Mouse (Mus musculus) forebrain, embryonic 13.5 days (tissue): ENCODE data around the gene Tbc1d8. TPM values are rescaled to one million over a fixed set of nuclear protein-coding genes. Genes with fewer than 3 reads are reported as not detected.
A peak's percentile ranks its signal among the peaks of the same experiment; 100 is the strongest.

Experiments used
- ATAC-seq: fragments of 200-750 bp; cut with Nextera tagmentation; 2 replicates; pipeline ENCODE4 v1.8.0; 2017
- H3K27ac ChIP-seq: fragments of 300-500 bp; sonication (generic); 2 replicates; pipeline ENCODE4 v1.5.1; 2015; ENCODE audit warnings: inconsistent platforms, mild to moderate bottlenecking, moderate library complexity
- H3K27me3 ChIP-seq: fragments of 300-500 bp; sonication (generic); 2 replicates; pipeline ENCODE4 v1.6.1; 2015; ENCODE audit warnings: mild to moderate bottlenecking, inconsistent platforms
- H3K36me3 ChIP-seq: fragments of 300-500 bp; sonication (generic); 2 replicates; pipeline ENCODE4 v1.6.1; 2015; ENCODE audit warnings: mild to moderate bottlenecking, inconsistent platforms; ENCODE audit not compliant: poor library complexity, severe bottlenecking
- H3K4me1 ChIP-seq: fragments of 300-500 bp; sonication (generic); 2 replicates; pipeline ENCODE4 v1.6.1; 2015; ENCODE audit warnings: inconsistent platforms
- H3K4me2 ChIP-seq: fragments of 300-500 bp; sonication (generic); 2 replicates; pipeline ENCODE4 v1.6.1; 2015; ENCODE audit warnings: inconsistent platforms, mild to moderate bottlenecking, moderate library complexity
- H3K4me3 ChIP-seq: fragments of 300-500 bp; sonication (generic); 2 replicates; pipeline ENCODE4 v1.5.1; 2015; ENCODE audit warnings: mild to moderate bottlenecking, inconsistent platforms
- H3K9ac ChIP-seq: fragments of 300-500 bp; sonication (generic); 2 replicates; pipeline ENCODE4 v1.6.1; 2015; ENCODE audit warnings: mild to moderate bottlenecking, inconsistent platforms
- H3K9me3 ChIP-seq: fragments of 300-500 bp; sonication (generic); replicated peaks from 2 replicates; pipeline ENCODE4 v1.6.1; 2016; ENCODE audit warnings: inconsistent platforms
- WGBS: fragments of 180-500 bp; shearing (Covaris S2); methylation state at CpG from one replicate; pipeline ENCODE4 v1.1.7; 2015; 5-methylcytosine and 5-hydroxymethylcytosine counted together
- polyA plus RNA-seq: library from polyadenylated mRNA; unstranded; fragments of >200 nt; fragmentation: Nextera tagmentation; extraction: Ambion mirVana; gene quantifications from 2 replicates; pipeline ENCODE4 v1.2.1, GENCODE M21; 2015

Tbc1d8 gene
- polyA plus RNA-seq, 1 experiment from 2014 or later, result 6.9 TPM

- H3K9ac ChIP-seq, result no peak overlapping the region
- no peaks in the 10 kb centered on the region for H3K9me3 ChIP-seq
- no peak overlapping the region for H3K27ac ChIP-seq
- H3K4me1 ChIP-seq, result peaks cover 7% of the 10 kb centered on the region; the same call in 1 of the 2 replicates
- no peak overlapping the region for H3K4me2 ChIP-seq
- ATAC-seq, result no peak
- 90% methylated on average over 9 of the region's 9 CpGs for WGBS
- H3K27me3 ChIP-seq, result no peaks in the 10 kb centered on the region
- no peaks in the 10 kb centered on the region for H3K36me3 ChIP-seq
- H3K4me3 ChIP-seq, result no peak overlapping the region
Observed at GRCm38 (mm10) chr1:39454108-39454782, 24.3 kb downstream of the Tbc1d8 start.

- H3K36me3 ChIP-seq, result no peaks in the 10 kb centered on the region
- no peaks in the 10 kb centered on the region for H3K27me3 ChIP-seq
- no peak for ATAC-seq
- no peak overlapping the region for H3K4me3 ChIP-seq
- H3K27ac ChIP-seq, result no peak overlapping the region
- peaks cover 7% of the 10 kb centered on the region; the same call in 1 of the 2 replicates for H3K4me1 ChIP-seq
- 86% methylated on average over 4 of the region's 4 CpGs for WGBS
- H3K4me2 ChIP-seq, result no peak overlapping the region
- no peak overlapping the region for H3K9ac ChIP-seq
- H3K9me3 ChIP-seq, result no peaks in the 10 kb centered on the region
Observed at GRCm38 (mm10) chr1:39452203-39452602, 26.4 kb downstream of the Tbc1d8 start.

GRCm38 (mm10) chr1:39450069-39450728, 28.4 kb downstream of the Tbc1d8 start:
- Histone ChIP-seq H3K4me3 (no peak overlapping the region), H3K27ac (no peak overlapping the region; the same call in 1 of the 2 replicates), H3K9ac (no peak overlapping the region), H3K36me3 (no peaks in the 10 kb centered on the region), H3K4me1 (peaks cover 17% of the 10 kb centered on the region), H3K27me3 (no peaks in the 10 kb centered on the region), H3K9me3 (no peaks in the 10 kb centered on the region), H3K4me2 (no peak overlapping the region)
- 67% methylated on average over 6 of the region's 6 CpGs for WGBS
- no peak for ATAC-seq

GRCm38 (mm10) chr1:39449251-39449790, 29.2 kb downstream of the Tbc1d8 start:
- Histone ChIP-seq H3K9ac (no peak overlapping the region), H3K4me2 (no peak overlapping the region), H3K36me3 (no peaks in the 10 kb centered on the region), H3K27ac (no peak overlapping the region), H3K4me1 (peaks cover 17% of the 10 kb centered on the region), H3K9me3 (no peaks in the 10 kb centered on the region), H3K27me3 (no peaks in the 10 kb centered on the region), H3K4me3 (no peak overlapping the region)
- no peak for ATAC-seq
- 90% methylated on average over 12 of the region's 12 CpGs for WGBS

- Histone ChIP-seq H3K4me3 (no peak overlapping the region), H3K9me3 (no peaks in the 10 kb centered on the region), H3K9ac (no peak overlapping the region), H3K36me3 (no peaks in the 10 kb centered on the region), H3K27me3 (no peaks in the 10 kb centered on the region), H3K4me2 (no peak overlapping the region), H3K4me1 (peaks cover 22% of the 10 kb centered on the region), H3K27ac (no peak overlapping the region)
- no peak for ATAC-seq
- 97% methylated on average over 5 of the region's 5 CpGs for WGBS
Observed at GRCm38 (mm10) chr1:39448819-39449218, 29.7 kb downstream of the Tbc1d8 start.

GRCm38 (mm10) chr1:39448238-39448637, 30.3 kb downstream of the Tbc1d8 start:
- Histone ChIP-seq H3K27me3 (no peaks in the 10 kb centered on the region), H3K36me3 (no peaks in the 10 kb centered on the region), H3K4me1 (peaks cover 27% of the 10 kb centered on the region), H3K9me3 (no peaks in the 10 kb centered on the region), H3K4me3 (no peak overlapping the region), H3K4me2 (no peak overlapping the region), H3K9ac (no peak overlapping the region), H3K27ac (no peak overlapping the region)
- WGBS, result 87% methylated on average over 5 of the region's 5 CpGs
- no peak for ATAC-seq

- Histone ChIP-seq H3K4me2 (no peak overlapping the region), H3K9ac (no peak overlapping the region), H3K27me3 (no peaks in the 10 kb centered on the region), H3K9me3 (no peaks in the 10 kb centered on the region), H3K27ac (no peak overlapping the region), H3K36me3 (no peaks in the 10 kb centered on the region), H3K4me1 (peaks cover 30% of the 10 kb centered on the region), H3K4me3 (no peak overlapping the region)
- WGBS, result 66% methylated on average over 5 of the region's 5 CpGs
- peak; percentile 60; the same call in 1 of the 2 replicates for ATAC-seq
Observed at GRCm38 (mm10) chr1:39446178-39446577, 32.4 kb downstream of the Tbc1d8 start.

- no peak overlapping the region for H3K4me3 ChIP-seq
- no peak overlapping the region for H3K27ac ChIP-seq
- no peaks in the 10 kb centered on the region for H3K27me3 ChIP-seq
- H3K9ac ChIP-seq, result no peak overlapping the region
- 89% methylated on average over 20 of the region's 20 CpGs for WGBS
- H3K36me3 ChIP-seq, result no peaks in the 10 kb centered on the region
- no peaks in the 10 kb centered on the region for H3K9me3 ChIP-seq
- peaks cover 27% of the 10 kb centered on the region for H3K4me1 ChIP-seq
- no peak overlapping the region for H3K4me2 ChIP-seq
- no peak for ATAC-seq
Observed at GRCm38 (mm10) chr1:39445303-39446050, 33.1 kb downstream of the Tbc1d8 start.

- 44% methylated on average over 8 of the region's 8 CpGs for WGBS
- H3K9me3 ChIP-seq, result no peaks in the 10 kb centered on the region
- H3K27ac ChIP-seq, result 0 out of 2 replicates have a peak overlapping the region, but pooled peaks have one; percentile 40
- H3K27me3 ChIP-seq, result no peaks in the 10 kb centered on the region
- H3K36me3 ChIP-seq, result no peaks in the 10 kb centered on the region
- H3K9ac ChIP-seq, result 0 out of 2 replicates have a peak overlapping the region, but pooled peaks have one; percentile 6
- H3K4me1 ChIP-seq, result peaks cover 28% of the 10 kb centered on the region
- no peak for ATAC-seq
- H3K4me2 ChIP-seq, result no peak overlapping the region
- H3K4me3 ChIP-seq, result no peak overlapping the region
Observed at GRCm38 (mm10) chr1:39443764-39444163, 34.8 kb downstream of the Tbc1d8 start.

- H3K27ac ChIP-seq, result no peak overlapping the region
- H3K36me3 ChIP-seq, result no peaks in the 10 kb centered on the region
- no peaks in the 10 kb centered on the region for H3K9me3 ChIP-seq
- H3K9ac ChIP-seq, result no peak overlapping the region
- no peaks in the 10 kb centered on the region for H3K27me3 ChIP-seq
- H3K4me3 ChIP-seq, result no peak overlapping the region
- no peak overlapping the region for H3K4me2 ChIP-seq
- 79% methylated on average over 6 of the region's 6 CpGs for WGBS
- ATAC-seq, result peak; percentile 46; the same call in 1 of the 2 replicates
- H3K4me1 ChIP-seq, result peaks cover 27% of the 10 kb centered on the region
Observed at GRCm38 (mm10) chr1:39441686-39442085, 36.9 kb downstream of the Tbc1d8 start.

- WGBS, result 82% methylated on average over 12 of the region's 12 CpGs
- Histone ChIP-seq H3K36me3 (no peaks in the 10 kb centered on the region), H3K4me3 (no peak overlapping the region), H3K4me1 (peaks cover 19% of the 10 kb centered on the region), H3K4me2 (no peak overlapping the region), H3K9ac (no peak overlapping the region), H3K27me3 (no peaks in the 10 kb centered on the region), H3K9me3 (no peaks in the 10 kb centered on the region), H3K27ac (no peak overlapping the region)
- peak; percentile 60 for ATAC-seq
Observed at GRCm38 (mm10) chr1:39439661-39440548, 38.6 kb downstream of the Tbc1d8 start.
